Mouse (Mus musculus): ENCODE measurements around the gene Gmfg. TPM values are rescaled to one million over a fixed set of nuclear protein-coding genes. Genes with fewer than 3 reads are reported as not detected.

Gmfg gene
- polyA plus RNA-seq, 1 experiment from 2014 or later: 8.3 TPM

DNA sequence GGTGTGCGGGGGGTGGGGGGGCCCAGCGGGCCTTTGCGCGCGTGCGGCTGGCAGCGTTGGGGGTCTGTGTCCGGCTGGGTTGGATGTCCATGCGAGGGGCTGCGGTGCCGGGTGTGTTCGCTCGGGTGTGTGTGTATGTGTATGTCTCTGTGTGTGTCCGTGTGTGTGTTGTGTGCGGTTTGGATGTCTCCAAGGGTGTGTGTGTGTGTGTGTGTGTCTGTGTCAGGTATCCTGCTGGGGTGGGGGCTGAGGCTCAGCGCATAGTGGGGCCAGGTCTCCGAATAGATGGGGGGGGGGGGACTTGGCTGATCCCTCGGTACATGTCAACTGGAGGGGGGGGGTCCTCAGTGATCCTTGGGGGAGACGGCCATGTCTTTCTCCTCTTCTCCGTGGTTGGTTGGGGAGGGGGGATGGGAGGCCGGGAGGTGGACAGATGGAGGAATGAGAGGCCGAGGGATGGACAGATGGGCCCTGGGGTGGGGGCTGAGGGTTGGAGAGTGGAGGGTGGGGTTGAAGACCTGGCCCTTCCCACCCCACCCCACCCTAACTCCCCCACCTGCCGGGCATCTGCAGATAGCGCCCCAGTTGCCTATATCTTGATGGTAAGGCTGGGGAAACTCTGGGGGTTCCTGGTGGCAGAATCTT is 15.2 kb downstream of the Gmfg start:
- peak overlapping the region; percentile 59; the same call in 1 of the 2 replicates for H3K27ac ChIP-seq (replicated peaks; ENCODE audit: low read depth, low read length)
- ATAC-seq (replicated peaks; ENCODE audit: insufficient number of reproducible peaks, low FRiP score, low TSS enrichment, low read depth): peak; percentile 35; the same call in 1 of the 2 replicates
- H3K4me1 ChIP-seq (ENCODE audit: control insufficient read depth, insufficient read depth, low read length): no peaks in the 10 kb centered on the region
- H3K9me3 ChIP-seq (replicated peaks; ENCODE audit: control insufficient read depth, low read length): no peaks in the 10 kb centered on the region
- H3K4me2 ChIP-seq (ENCODE audit: low read depth, low read length): peak overlapping the region; percentile 93
- no peaks in the 10 kb centered on the region for H3K27me3 ChIP-seq (ENCODE audit: control insufficient read depth, insufficient read depth, low read length)
- no peak for DNase-seq (ENCODE audit: low spot score)
- peak overlapping the region; percentile 93 for H3K9ac ChIP-seq (replicated peaks; ENCODE audit: low read length)
- WGBS: 1% methylated on average over 23 of the region's 24 CpGs
- no peaks in the 10 kb centered on the region for H3K36me3 ChIP-seq (replicated peaks; ENCODE audit: control insufficient read depth, insufficient read depth, low read depth, low read length)
- peak overlapping the region; percentile 91 for H3K4me3 ChIP-seq (ENCODE audit: low read depth, low read length)

DNA sequence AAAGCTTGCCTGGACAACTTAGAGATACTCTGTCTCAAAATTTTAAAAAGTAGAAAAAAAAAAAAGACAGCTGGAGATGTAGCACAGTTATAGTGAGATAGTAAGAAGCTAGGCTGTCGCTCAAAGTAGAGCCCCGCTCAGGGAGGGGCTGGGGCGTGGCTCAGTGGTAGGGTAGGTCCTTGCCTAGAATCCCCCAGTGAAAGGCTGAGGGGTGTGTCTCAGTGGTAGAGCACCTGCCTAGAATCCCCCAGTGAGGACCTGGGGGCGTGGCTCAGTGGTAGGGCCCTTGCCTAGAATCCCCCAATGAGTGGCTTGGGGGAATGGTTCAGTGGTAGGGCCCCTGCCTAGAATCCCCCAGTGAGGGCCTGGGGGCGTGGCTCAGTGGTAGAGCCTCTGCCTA is 23.1 kb downstream of the Gmfg start:
- no peak for ATAC-seq (replicated peaks; ENCODE audit: insufficient number of reproducible peaks, low FRiP score, low TSS enrichment, low read depth)
- Histone ChIP-seq H3K9ac (replicated peaks; ENCODE audit: low read length) (no peak overlapping the region), H3K4me1 (ENCODE audit: control insufficient read depth, insufficient read depth, low read length) (no peaks in the 10 kb centered on the region), H3K4me3 (ENCODE audit: low read depth, low read length) (no peak overlapping the region), H3K36me3 (replicated peaks; ENCODE audit: control insufficient read depth, insufficient read depth, low read depth, low read length) (peaks cover 13% of the 10 kb centered on the region), H3K9me3 (replicated peaks; ENCODE audit: control insufficient read depth, low read length) (no peaks in the 10 kb centered on the region), H3K4me2 (ENCODE audit: low read depth, low read length) (no peak overlapping the region), H3K27ac (replicated peaks; ENCODE audit: low read depth, low read length) (no peak overlapping the region), H3K27me3 (ENCODE audit: control insufficient read depth, insufficient read depth, low read length) (no peaks in the 10 kb centered on the region)
- 88% methylated on average over 5 of the region's 5 CpGs for WGBS
- no peak for DNase-seq (ENCODE audit: low spot score)

DNA sequence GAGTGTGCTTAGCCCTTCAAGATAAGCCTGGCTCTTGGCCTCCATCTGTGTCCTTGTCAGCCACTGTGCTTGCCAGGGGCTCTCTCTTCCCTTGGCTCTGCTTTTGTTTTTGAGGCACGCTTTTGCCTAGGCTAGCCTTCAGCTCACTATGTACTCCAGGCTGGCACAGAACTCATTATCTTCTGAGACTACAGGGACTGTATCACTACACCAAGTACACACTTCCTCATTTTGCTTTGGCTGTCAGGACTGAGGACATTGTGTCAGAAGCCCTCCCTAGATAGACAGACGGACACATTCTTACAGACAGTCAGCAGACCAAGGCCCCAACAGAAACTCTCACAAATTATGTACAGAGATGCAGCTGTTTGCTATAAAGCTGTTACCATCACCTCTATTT is 25.5 kb downstream of the Gmfg start:
- Histone ChIP-seq H3K4me2 (ENCODE audit: low read depth, low read length) (no peak overlapping the region), H3K27me3 (ENCODE audit: control insufficient read depth, insufficient read depth, low read length) (0 out of 2 replicates have a peak, but pooled peaks cover 4% of the 10 kb centered on the region), H3K4me1 (ENCODE audit: control insufficient read depth, insufficient read depth, low read length) (peaks cover 4% of the 10 kb centered on the region; the same call in 1 of the 2 replicates), H3K36me3 (replicated peaks; ENCODE audit: control insufficient read depth, insufficient read depth, low read depth, low read length) (peaks cover 13% of the 10 kb centered on the region), H3K4me3 (ENCODE audit: low read depth, low read length) (no peak overlapping the region), H3K27ac (replicated peaks; ENCODE audit: low read depth, low read length) (no peak overlapping the region), H3K9me3 (replicated peaks; ENCODE audit: control insufficient read depth, low read length) (no peaks in the 10 kb centered on the region), H3K9ac (replicated peaks; ENCODE audit: low read length) (no peak overlapping the region)
- ATAC-seq (replicated peaks; ENCODE audit: insufficient number of reproducible peaks, low FRiP score, low TSS enrichment, low read depth): no peak
- WGBS: 87% methylated on average over 2 of the region's 2 CpGs
- no peak for DNase-seq (ENCODE audit: low spot score)

- ATAC-seq (replicated peaks; ENCODE audit: insufficient number of reproducible peaks, low FRiP score, low TSS enrichment, low read depth): no peak
- DNase-seq (ENCODE audit: low spot score): peak; percentile 45
- peaks cover 6% of the 10 kb centered on the region for H3K36me3 ChIP-seq (replicated peaks; ENCODE audit: control insufficient read depth, insufficient read depth, low read depth, low read length)
- H3K4me3 ChIP-seq (ENCODE audit: low read depth, low read length): no peak overlapping the region
- no peak overlapping the region for H3K4me2 ChIP-seq (ENCODE audit: low read depth, low read length)
- no peak overlapping the region for H3K27ac ChIP-seq (replicated peaks; ENCODE audit: low read depth, low read length)
- 0 out of 2 replicates have a peak, but pooled peaks cover 4% of the 10 kb centered on the region for H3K27me3 ChIP-seq (ENCODE audit: control insufficient read depth, insufficient read depth, low read length)
- H3K9me3 ChIP-seq (replicated peaks; ENCODE audit: control insufficient read depth, low read length): no peaks in the 10 kb centered on the region
- no peak overlapping the region for H3K9ac ChIP-seq (replicated peaks; ENCODE audit: low read length)
- H3K4me1 ChIP-seq (ENCODE audit: control insufficient read depth, insufficient read depth, low read length): peaks cover 4% of the 10 kb centered on the region; the same call in 1 of the 2 replicates
- 67% methylated on average over 10 of the region's 10 CpGs for WGBS
These were observed 27.4 kb downstream of the Gmfg start for GRCm38 (mm10) chr7:28464416-28465212.

GRCm38 (mm10) chr7:28466721-28467212 is 29.5 kb downstream of the Gmfg start:
- Histone ChIP-seq H3K9me3 (replicated peaks; ENCODE audit: control insufficient read depth, low read length) (no peaks in the 10 kb centered on the region), H3K27ac (replicated peaks; ENCODE audit: low read depth, low read length) (no peak overlapping the region), H3K4me2 (ENCODE audit: low read depth, low read length) (peak overlapping the region; percentile 89), H3K9ac (replicated peaks; ENCODE audit: low read length) (peak overlapping the region; percentile 78), H3K4me3 (ENCODE audit: low read depth, low read length) (peak overlapping the region; percentile 48), H3K4me1 (ENCODE audit: control insufficient read depth, insufficient read depth, low read length) (peaks cover 4% of the 10 kb centered on the region; the same call in 1 of the 2 replicates), H3K36me3 (replicated peaks; ENCODE audit: control insufficient read depth, insufficient read depth, low read depth, low read length) (peaks cover 3% of the 10 kb centered on the region; the same call in 1 of the 2 replicates), H3K27me3 (ENCODE audit: control insufficient read depth, insufficient read depth, low read length) (0 out of 2 replicates have a peak, but pooled peaks cover 4% of the 10 kb centered on the region)
- DNase-seq (ENCODE audit: low spot score) (peak; percentile 31), ATAC-seq (replicated peaks; ENCODE audit: insufficient number of reproducible peaks, low FRiP score, low TSS enrichment, low read depth) (no peak; the same call in 1 of the 2 replicates)
- WGBS: 16% methylated on average over 40 of the region's 40 CpGs

DNA sequence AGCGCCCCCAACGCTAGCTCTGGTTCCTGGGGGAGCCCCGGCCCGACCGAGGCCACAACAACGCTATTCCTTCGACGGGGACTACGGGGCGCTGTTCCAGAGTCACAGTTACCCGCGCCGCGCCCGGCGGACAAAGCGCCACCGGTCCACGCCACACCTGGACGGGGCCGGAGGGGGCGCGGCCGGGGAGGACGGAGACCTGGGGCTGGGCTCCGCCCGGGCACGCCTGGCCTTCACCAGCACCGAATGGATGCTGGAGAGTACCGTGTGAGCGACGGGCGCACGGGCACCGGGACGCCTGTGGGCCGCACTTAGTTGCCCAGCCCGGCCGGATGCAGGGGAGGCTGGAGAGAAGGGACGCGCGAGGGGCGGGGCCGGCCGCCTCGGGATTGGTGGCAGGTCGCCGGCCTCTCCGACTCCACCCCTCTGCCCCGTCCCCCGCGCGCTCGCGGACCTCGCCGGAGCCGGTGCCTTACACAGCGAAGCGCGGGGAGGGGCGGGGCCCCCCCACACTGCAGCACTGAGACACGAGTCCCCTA is 30.0 kb downstream of the Gmfg start:
- Histone ChIP-seq H3K4me3 (ENCODE audit: low read depth, low read length) (peak overlapping the region; percentile 48), H3K4me2 (ENCODE audit: low read depth, low read length) (peak overlapping the region; percentile 89), H3K9me3 (replicated peaks; ENCODE audit: control insufficient read depth, low read length) (no peaks in the 10 kb centered on the region), H3K27me3 (ENCODE audit: control insufficient read depth, insufficient read depth, low read length) (0 out of 2 replicates have a peak, but pooled peaks cover 4% of the 10 kb centered on the region), H3K36me3 (replicated peaks; ENCODE audit: control insufficient read depth, insufficient read depth, low read depth, low read length) (peaks cover 2% of the 10 kb centered on the region; the same call in 1 of the 2 replicates), H3K27ac (replicated peaks; ENCODE audit: low read depth, low read length) (no peak overlapping the region), H3K4me1 (ENCODE audit: control insufficient read depth, insufficient read depth, low read length) (peaks cover 4% of the 10 kb centered on the region; the same call in 1 of the 2 replicates), H3K9ac (replicated peaks; ENCODE audit: low read length) (peak overlapping the region; percentile 78)
- under 1% methylated on average over 44 of the region's 63 CpGs for WGBS
- ATAC-seq (replicated peaks; ENCODE audit: insufficient number of reproducible peaks, low FRiP score, low TSS enrichment, low read depth) (peak; percentile 55), DNase-seq (ENCODE audit: low spot score) (peak; percentile 73)

DNA sequence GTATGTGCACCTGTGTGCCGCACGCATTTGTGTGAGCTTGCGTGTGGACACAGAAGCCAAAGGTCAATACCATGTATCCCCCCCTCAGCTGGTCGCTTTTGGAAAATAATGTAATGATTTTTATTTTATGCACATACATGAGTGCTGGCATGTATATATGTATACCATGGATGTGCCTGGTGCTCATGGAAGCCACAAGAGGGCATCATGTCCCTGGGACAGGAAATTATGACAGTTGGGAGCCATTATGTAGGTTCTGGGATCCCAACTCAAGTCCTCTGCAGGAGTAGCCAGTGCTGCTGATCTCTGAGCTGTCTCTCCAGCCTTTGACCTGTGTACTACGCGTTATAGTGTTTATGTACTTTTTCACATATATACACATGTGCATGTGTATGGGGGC is 38.9 kb downstream of the Gmfg start:
- Histone ChIP-seq H3K4me1 (ENCODE audit: control insufficient read depth, insufficient read depth, low read length) (no peaks in the 10 kb centered on the region), H3K9ac (replicated peaks; ENCODE audit: low read length) (no peak overlapping the region), H3K27ac (replicated peaks; ENCODE audit: low read depth, low read length) (no peak overlapping the region), H3K9me3 (replicated peaks; ENCODE audit: control insufficient read depth, low read length) (no peaks in the 10 kb centered on the region), H3K4me2 (ENCODE audit: low read depth, low read length) (no peak overlapping the region), H3K36me3 (replicated peaks; ENCODE audit: control insufficient read depth, insufficient read depth, low read depth, low read length) (no peaks in the 10 kb centered on the region), H3K4me3 (ENCODE audit: low read depth, low read length) (no peak overlapping the region), H3K27me3 (ENCODE audit: control insufficient read depth, insufficient read depth, low read length) (no peaks in the 10 kb centered on the region)
- ATAC-seq (replicated peaks; ENCODE audit: insufficient number of reproducible peaks, low FRiP score, low TSS enrichment, low read depth) (no peak), DNase-seq (ENCODE audit: low spot score) (no peak)
- 81% methylated on average over 6 of the region's 6 CpGs for WGBS

Measured in embryonic facial prominence, embryonic 11.5 days (tissue).